Mouse (Mus musculus) MEL (cell line): ENCODE results near the gene Cap1.
A peak's percentile ranks its signal among the peaks of the same experiment; 100 is the strongest.

Experiments used
- POLR2A ChIP-seq, 2 experiments: IDR thresholded peaks; 2 replicates each; pipeline ENCODE4 v1.6.1; 2011 to 2012; ENCODE audit warnings: low read length in 2 of 2, mild to moderate bottlenecking in 2 of 2, control low read depth in 1 of 2, improper control_type of control experiment in 1 of 2, low read depth in 1 of 2, moderate library complexity in 1 of 2; ENCODE audit not compliant: control insufficient read depth in 1 of 2, insufficient read depth in 1 of 2, poor library complexity in 1 of 2
- POLR2AphosphoS2 ChIP-seq: IDR thresholded peaks from 2 replicates; pipeline ENCODE4 v1.6.1; 2011; ENCODE audit warnings: low read length, improper control_type of control experiment
- TAL1 ChIP-seq: IDR thresholded peaks from 2 replicates; pipeline ENCODE4 v1.6.1; 2012; ENCODE audit warnings: mild to moderate bottlenecking, inconsistent platforms, low read length, moderate library complexity, mixed read lengths

GRCm38 (mm10) chr4:122871989-122872388 is 13.9 kb downstream of the Cap1 start:
- TF ChIP-seq POLR2A (IDR thresholded peaks at IDR 0.05; ENCODE audit: control insufficient read depth in 1 of 2, insufficient read depth in 1 of 2, low read depth in 1 of 2, low read length in 2 of 2, poor library complexity in 1 of 2) (no peak), POLR2AphosphoS2 (no peak), TAL1 (peak; percentile 37; the same call in 1 of the 2 replicates)
